Mouse (Mus musculus) small intestine, adult 2 months (tissue): ENCODE data around the gene Limd1. TPM values are rescaled to one million over a fixed set of nuclear protein-coding genes. Genes with fewer than 3 reads are reported as not detected.

Experiments used
- H3K27ac ChIP-seq: fragments of 200-500 bp; 2 replicates; pipeline ENCODE4 v1.5.1; 2012; ENCODE audit warnings: low read depth, low read length, control low read depth, inconsistent platforms; ENCODE audit not compliant: insufficient read depth
- H3K27me3 ChIP-seq: fragments of 200-500 bp; 2 replicates; pipeline ENCODE4 v1.6.1; 2012; ENCODE audit warnings: mild to moderate bottlenecking, moderate library complexity, low read length, inconsistent platforms; ENCODE audit not compliant: control insufficient read depth, insufficient read depth
- H3K36me3 ChIP-seq: fragments of 200-500 bp; 2 replicates; pipeline ENCODE4 v1.6.1; 2012; ENCODE audit warnings: mild to moderate bottlenecking, low read length, control low read depth, inconsistent platforms; ENCODE audit not compliant: control insufficient read depth, insufficient read depth
- H3K4me1 ChIP-seq: fragments of 200-500 bp; 2 replicates; pipeline ENCODE4 v1.6.1; 2012; ENCODE audit warnings: low read length, inconsistent platforms, mixed read lengths; ENCODE audit not compliant: control insufficient read depth, insufficient read depth, insufficient read length
- H3K4me3 ChIP-seq: fragments of 200-500 bp; 2 replicates; pipeline ENCODE4 v1.5.1; 2012; ENCODE audit warnings: low read depth, mild to moderate bottlenecking, control low read depth, inconsistent platforms, low read length, moderate library complexity
- CTCF ChIP-seq: fragments of 200-500 bp; IDR thresholded peaks from 2 replicates; pipeline ENCODE4 v1.5.1; 2012; ENCODE audit warnings: low read depth, mild to moderate bottlenecking, control low read depth, inconsistent platforms, low read length, moderate library complexity, mixed read lengths; ENCODE audit not compliant: insufficient replicate concordance, insufficient read length; ENCODE audit errors: extremely low read depth
- POLR2A ChIP-seq: fragments of 200-500 bp; IDR thresholded peaks from 2 replicates; pipeline ENCODE4 v1.6.1; 2012; ENCODE audit warnings: low read depth, mild to moderate bottlenecking, control low read depth, inconsistent platforms, low read length, moderate library complexity
- WGBS: fragments of 180-500 bp; shearing (Covaris S2); methylation state at CpG from one replicate; pipeline ENCODE4 v1.1.7; 2018; 5-methylcytosine and 5-hydroxymethylcytosine counted together
- polyA plus RNA-seq: library from polyadenylated mRNA; depleted of rRNA; stranded (reverse); fragments of >200 nt; gene quantifications from 2 replicates; pipeline ENCODE4 v1.2.3, GENCODE M21; 2012

Limd1 gene
- polyA plus RNA-seq, 1 experiment, result 54.0 TPM

- Histone ChIP-seq H3K4me3 (peak overlapping the region; percentile 69), H3K27me3 (no peaks in the 10 kb centered on the region), H3K27ac (peak overlapping the region; percentile 98), H3K4me1 (peaks cover 2% of the 10 kb centered on the region; the same call in 1 of the 2 replicates), H3K36me3 (no peaks in the 10 kb centered on the region)
- TF ChIP-seq POLR2A, result no peak
- WGBS, result 10% methylated on average over 6 of the region's 6 CpGs
These were observed 49.8 kb downstream of the Limd1 start for GRCm38 (mm10) chr9:123528087-123528925.

- H3K27me3 ChIP-seq, result no peaks in the 10 kb centered on the region
- no peaks in the 10 kb centered on the region for H3K36me3 ChIP-seq
- no peak for TF ChIP-seq CTCF
- no peak for TF ChIP-seq POLR2A
- peak overlapping the region; percentile 69 for H3K4me3 ChIP-seq
- H3K4me1 ChIP-seq, result peaks cover 2% of the 10 kb centered on the region; the same call in 1 of the 2 replicates
- peak overlapping the region; percentile 98 for H3K27ac ChIP-seq
- under 1% methylated on average over 17 of the region's 17 CpGs for WGBS
These were observed 50.4 kb downstream of the Limd1 start for GRCm38 (mm10) chr9:123528926-123529295.

GRCm38 (mm10) chr9:123529392-123530157 is 51.1 kb downstream of the Limd1 start, which contains the start of gene Sacm1l:
Gene Sacm1l (plus strand): TSS chr9:123529759.
- Histone ChIP-seq H3K36me3 (0 out of 2 replicates have a peak, but pooled peaks cover 1% of the 10 kb centered on the region), H3K4me3 (peak within 1 kb of the TSS; percentile 84), H3K27ac (peak within 1 kb of the TSS; percentile 98), H3K4me1 (peaks cover 2% of the 10 kb centered on the region; the same call in 1 of the 2 replicates), H3K27me3 (no peaks in the 10 kb centered on the region)
- WGBS, result under 1% methylated on average over 68 of the region's 79 CpGs
- TF ChIP-seq POLR2A (peak; percentile 81), CTCF (no peak)

GRCm38 (mm10) chr9:123530158-123530475 is 51.6 kb downstream of the Limd1 start:
- Histone ChIP-seq H3K27ac (peak overlapping the region; percentile 70), H3K4me3 (peak overlapping the region; percentile 84), H3K4me1 (peaks cover 2% of the 10 kb centered on the region; the same call in 1 of the 2 replicates), H3K27me3 (no peaks in the 10 kb centered on the region), H3K36me3 (0 out of 2 replicates have a peak, but pooled peaks cover 1% of the 10 kb centered on the region)
- under 1% methylated on average over 13 of the region's 13 CpGs for WGBS
- no peak for TF ChIP-seq POLR2A
- TF ChIP-seq CTCF, result no peak

GRCm38 (mm10) chr9:123530566-123531130 is 52.1 kb downstream of the Limd1 start:
- TF ChIP-seq CTCF (no peak), POLR2A (no peak)
- no peak overlapping the region for H3K27ac ChIP-seq
- 0 out of 2 replicates have a peak, but pooled peaks cover 1% of the 10 kb centered on the region for H3K36me3 ChIP-seq
- H3K27me3 ChIP-seq, result no peaks in the 10 kb centered on the region
- H3K4me3 ChIP-seq, result no peak overlapping the region
- peaks cover 2% of the 10 kb centered on the region; the same call in 1 of the 2 replicates for H3K4me1 ChIP-seq
- 13% methylated on average over 11 of the region's 11 CpGs for WGBS

- no peak for TF ChIP-seq POLR2A
- no peak for TF ChIP-seq CTCF
- peaks cover 2% of the 10 kb centered on the region; the same call in 1 of the 2 replicates for H3K4me1 ChIP-seq
- H3K27ac ChIP-seq, result no peak overlapping the region
- 0 out of 2 replicates have a peak, but pooled peaks cover 1% of the 10 kb centered on the region for H3K36me3 ChIP-seq
- H3K27me3 ChIP-seq, result no peaks in the 10 kb centered on the region
- H3K4me3 ChIP-seq, result no peak overlapping the region
These were observed 52.7 kb downstream of the Limd1 start for GRCm38 (mm10) chr9:123531234-123531633.
